Mouse (Mus musculus): ENCODE data around the gene Prkcb. TPM values are rescaled to one million over a fixed set of nuclear protein-coding genes. Genes with fewer than 3 reads are reported as not detected.

Gene Prkcb
- polyA plus RNA-seq, 1 experiment from 2014 or later, result 3.7 TPM

DNA sequence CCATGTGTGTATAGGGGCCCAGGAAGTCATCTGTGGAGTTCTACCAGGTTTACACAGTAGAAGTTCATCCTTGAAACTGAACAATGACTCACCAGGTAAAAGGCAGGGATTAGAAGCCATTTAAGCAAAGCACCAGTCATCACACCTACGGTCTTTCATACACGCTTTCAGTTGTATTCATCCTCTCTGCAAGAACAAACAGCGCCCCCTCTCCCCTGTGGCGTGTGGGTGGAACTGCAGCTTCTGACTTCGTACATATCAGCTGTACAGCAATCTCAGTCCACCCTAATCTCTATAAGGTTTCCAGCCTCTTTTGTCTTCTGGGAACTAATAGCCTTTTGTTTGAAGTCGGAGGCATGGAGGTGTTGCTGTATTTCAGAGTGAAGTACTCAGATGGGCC, 156.5 kb downstream of the Prkcb start:
- Histone ChIP-seq H3K4me2 (no peak overlapping the region), H3K9ac (ENCODE audit: low read depth, low read length) (no peak overlapping the region), H3K9me3 (ENCODE audit: control insufficient read depth, low read length) (no peaks in the 10 kb centered on the region), H3K27me3 (replicated peaks; ENCODE audit: control insufficient read depth, insufficient read depth, low read length) (no peaks in the 10 kb centered on the region), H3K36me3 (ENCODE audit: control insufficient read depth, insufficient read depth, low read length) (no peaks in the 10 kb centered on the region), H3K27ac (ENCODE audit: low read depth, low read length) (no peak overlapping the region), H3K4me1 (replicated peaks; ENCODE audit: control insufficient read depth, insufficient read depth, low read length) (no peaks in the 10 kb centered on the region), H3K4me3 (ENCODE audit: low read depth, low read length) (no peak overlapping the region)
- 55% methylated on average over 6 of the region's 6 CpGs for WGBS
- no peak for DNase-seq (ENCODE audit: low spot score)
- no peak for ATAC-seq (replicated peaks; ENCODE audit: low FRiP score)

DNA sequence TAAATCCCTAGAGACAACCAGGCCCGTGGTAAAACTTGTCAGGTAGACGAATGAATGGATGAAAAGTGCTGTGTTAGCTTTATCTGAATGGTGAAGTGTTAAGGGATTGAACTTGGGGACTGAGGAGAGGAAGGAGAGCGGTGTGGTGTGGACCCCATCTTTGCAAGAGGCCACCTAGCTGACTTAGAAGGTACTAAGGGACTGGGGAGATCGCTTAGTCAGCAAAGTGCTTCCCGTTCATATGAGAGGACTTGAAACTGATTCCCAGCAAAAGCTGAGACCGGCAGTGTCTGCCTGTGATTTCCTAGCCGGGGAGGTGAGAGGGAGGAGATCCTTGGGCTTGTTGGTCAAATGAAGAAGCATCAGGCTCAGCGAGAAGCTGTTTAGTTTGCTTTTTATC, 164.1 kb downstream of the Prkcb start:
- Histone ChIP-seq H3K4me1 (replicated peaks; ENCODE audit: control insufficient read depth, insufficient read depth, low read length) (no peaks in the 10 kb centered on the region), H3K9me3 (ENCODE audit: control insufficient read depth, low read length) (no peaks in the 10 kb centered on the region), H3K4me3 (ENCODE audit: low read depth, low read length) (no peak overlapping the region), H3K9ac (ENCODE audit: low read depth, low read length) (no peak overlapping the region), H3K4me2 (no peak overlapping the region), H3K36me3 (ENCODE audit: control insufficient read depth, insufficient read depth, low read length) (no peaks in the 10 kb centered on the region), H3K27ac (ENCODE audit: low read depth, low read length) (no peak overlapping the region), H3K27me3 (replicated peaks; ENCODE audit: control insufficient read depth, insufficient read depth, low read length) (no peaks in the 10 kb centered on the region; the same call in 1 of the 2 replicates)
- no peak for DNase-seq (ENCODE audit: low spot score)
- ATAC-seq (replicated peaks; ENCODE audit: low FRiP score), result no peak
- WGBS, result 74% methylated on average over 8 of the region's 8 CpGs

DNA sequence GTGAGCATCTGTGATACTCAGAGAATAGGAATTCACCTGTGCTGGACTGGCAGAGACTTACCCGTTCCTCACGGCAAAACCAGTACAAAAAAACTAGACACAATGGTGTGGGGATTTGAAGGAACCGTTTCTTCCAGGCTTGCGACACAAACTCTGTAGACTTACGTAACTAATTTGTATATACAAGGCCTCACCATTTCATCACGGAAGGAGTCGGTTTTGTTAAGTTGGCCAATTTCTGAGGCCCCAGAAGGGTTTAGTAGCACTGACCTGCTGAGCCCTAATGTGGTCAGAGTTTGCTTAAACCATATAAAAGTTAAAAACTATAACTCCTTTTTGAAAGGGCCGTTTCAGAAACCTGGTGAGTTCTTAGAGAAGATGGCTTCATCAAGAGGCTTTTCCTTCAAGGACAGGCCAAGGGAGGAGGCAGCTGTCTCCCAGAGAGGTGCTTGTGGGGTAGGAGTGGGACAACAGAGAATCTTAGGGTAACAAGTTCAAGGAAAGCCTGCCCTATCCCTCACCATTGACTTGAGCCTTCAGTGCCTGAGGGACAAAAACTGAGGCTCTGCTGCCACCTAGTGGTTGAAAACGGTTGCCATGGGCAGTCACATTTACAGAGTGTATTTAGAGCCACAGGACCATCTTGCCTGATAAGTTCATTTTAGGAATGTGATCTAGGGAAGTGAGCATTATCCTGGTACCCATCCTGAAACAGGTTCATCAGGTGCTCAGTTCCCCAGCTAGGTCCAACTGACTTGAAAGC, 170.8 kb downstream of the Prkcb start:
- DNase-seq (ENCODE audit: low spot score) (peak; percentile 70), ATAC-seq (replicated peaks; ENCODE audit: low FRiP score) (peak; percentile 69; the same call in 1 of the 2 replicates)
- Histone ChIP-seq H3K9ac (ENCODE audit: low read depth, low read length) (no peak overlapping the region), H3K27ac (ENCODE audit: low read depth, low read length) (no peak overlapping the region), H3K27me3 (replicated peaks; ENCODE audit: control insufficient read depth, insufficient read depth, low read length) (no peaks in the 10 kb centered on the region), H3K4me2 (no peak overlapping the region), H3K9me3 (ENCODE audit: control insufficient read depth, low read length) (no peaks in the 10 kb centered on the region), H3K36me3 (ENCODE audit: control insufficient read depth, insufficient read depth, low read length) (no peaks in the 10 kb centered on the region), H3K4me1 (replicated peaks; ENCODE audit: control insufficient read depth, insufficient read depth, low read length) (no peaks in the 10 kb centered on the region), H3K4me3 (ENCODE audit: low read depth, low read length) (no peak overlapping the region)
- WGBS, result 69% methylated on average over 9 of the region's 9 CpGs

DNA sequence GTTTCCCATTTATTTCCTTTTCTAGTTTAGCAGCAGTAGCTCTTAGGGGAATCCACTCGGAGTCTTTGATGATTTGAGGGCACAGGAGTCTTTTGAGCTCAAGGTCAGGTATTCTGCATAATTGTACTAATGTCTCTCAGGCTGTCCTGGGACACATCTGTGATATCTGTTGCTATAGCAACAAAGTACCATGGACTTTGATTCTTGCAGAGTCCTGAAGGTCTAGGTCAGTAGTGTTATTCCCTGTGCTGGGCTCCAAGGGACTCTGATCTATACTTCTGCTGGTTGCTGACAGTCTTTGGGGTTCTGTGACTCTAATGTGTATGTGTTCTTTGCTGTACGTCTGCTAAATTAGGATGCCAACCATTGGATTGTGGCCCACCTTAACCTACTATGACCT, 171.5 kb downstream of the Prkcb start:
- ATAC-seq (replicated peaks; ENCODE audit: low FRiP score) (no peak), DNase-seq (ENCODE audit: low spot score) (no peak)
- Histone ChIP-seq H3K4me1 (replicated peaks; ENCODE audit: control insufficient read depth, insufficient read depth, low read length) (no peaks in the 10 kb centered on the region), H3K4me3 (ENCODE audit: low read depth, low read length) (no peak overlapping the region), H3K27me3 (replicated peaks; ENCODE audit: control insufficient read depth, insufficient read depth, low read length) (no peaks in the 10 kb centered on the region), H3K36me3 (ENCODE audit: control insufficient read depth, insufficient read depth, low read length) (no peaks in the 10 kb centered on the region), H3K4me2 (no peak overlapping the region), H3K27ac (ENCODE audit: low read depth, low read length) (no peak overlapping the region), H3K9ac (ENCODE audit: low read depth, low read length) (no peak overlapping the region), H3K9me3 (ENCODE audit: control insufficient read depth, low read length) (no peaks in the 10 kb centered on the region)
- 61% methylated on average over 2 of the region's 2 CpGs for WGBS

DNA sequence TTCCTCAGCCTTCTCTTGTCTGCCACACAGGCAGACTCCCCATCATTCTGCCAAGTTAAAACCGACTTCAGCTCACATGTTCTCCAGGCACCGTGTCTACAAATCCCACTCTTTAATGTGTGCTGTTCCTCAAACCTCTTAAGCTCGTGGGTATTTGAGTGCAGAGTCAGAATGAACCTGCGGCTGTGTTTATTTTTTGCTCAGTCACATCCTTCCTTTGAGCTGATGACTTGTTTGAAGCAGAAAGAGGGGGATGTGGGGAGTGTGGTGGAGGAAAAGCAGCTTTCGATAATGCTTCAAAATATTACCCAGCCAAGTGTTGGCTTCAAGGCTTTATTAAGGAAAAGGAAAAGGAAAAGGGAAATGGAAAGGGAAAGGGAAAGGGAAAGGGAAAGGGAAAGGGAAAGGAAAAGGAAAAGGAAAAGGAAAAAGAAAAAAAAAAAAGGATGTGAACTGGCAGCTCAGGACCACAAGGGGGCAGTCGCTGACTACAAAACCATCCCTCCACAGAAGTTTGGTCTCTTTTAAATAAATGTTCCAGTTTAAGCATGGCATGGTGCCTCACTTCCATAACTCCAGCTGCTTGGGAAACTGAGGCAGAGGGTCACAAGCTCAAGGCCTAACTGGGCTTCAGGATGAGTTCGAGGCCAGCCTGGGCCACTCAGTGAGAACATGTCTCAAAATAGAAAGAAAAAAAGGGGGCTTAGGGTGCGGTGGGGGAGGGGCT, 177.4 kb downstream of the Prkcb start:
- ATAC-seq (replicated peaks; ENCODE audit: low FRiP score) (no peak), DNase-seq (ENCODE audit: low spot score) (no peak)
- no peaks in the 10 kb centered on the region for H3K27me3 ChIP-seq (replicated peaks; ENCODE audit: control insufficient read depth, insufficient read depth, low read length)
- H3K4me3 ChIP-seq (ENCODE audit: low read depth, low read length), result no peak overlapping the region
- no peak overlapping the region for H3K27ac ChIP-seq (ENCODE audit: low read depth, low read length)
- H3K36me3 ChIP-seq (ENCODE audit: control insufficient read depth, insufficient read depth, low read length), result no peaks in the 10 kb centered on the region
- no peaks in the 10 kb centered on the region for H3K9me3 ChIP-seq (ENCODE audit: control insufficient read depth, low read length)
- no peaks in the 10 kb centered on the region for H3K4me1 ChIP-seq (replicated peaks; ENCODE audit: control insufficient read depth, insufficient read depth, low read length)
- H3K9ac ChIP-seq (ENCODE audit: low read depth, low read length), result no peak overlapping the region
- no peak overlapping the region for H3K4me2 ChIP-seq
- 46% methylated on average over 8 of the region's 8 CpGs for WGBS

DNA sequence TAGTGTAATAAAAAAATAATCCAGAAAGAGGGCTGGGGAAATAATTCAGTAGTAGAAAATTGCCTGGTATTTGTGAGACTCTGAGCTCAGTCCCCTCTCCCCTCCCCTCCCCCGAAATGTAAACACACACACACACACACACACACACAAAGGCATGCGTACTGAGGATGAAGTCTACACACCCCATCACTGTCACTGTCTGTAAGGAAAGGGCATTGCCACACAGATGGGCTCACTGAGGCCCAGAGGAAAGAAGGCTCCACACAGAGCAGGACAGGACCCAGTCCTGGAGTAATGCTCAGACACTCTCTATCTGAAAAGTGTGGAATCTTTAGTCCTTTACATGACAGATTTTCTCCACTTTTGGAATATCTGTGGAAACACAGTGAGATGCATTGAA, 178.2 kb downstream of the Prkcb start:
- Histone ChIP-seq H3K27me3 (replicated peaks; ENCODE audit: control insufficient read depth, insufficient read depth, low read length) (no peaks in the 10 kb centered on the region), H3K4me1 (replicated peaks; ENCODE audit: control insufficient read depth, insufficient read depth, low read length) (no peaks in the 10 kb centered on the region), H3K9ac (ENCODE audit: low read depth, low read length) (no peak overlapping the region), H3K4me3 (ENCODE audit: low read depth, low read length) (no peak overlapping the region), H3K27ac (ENCODE audit: low read depth, low read length) (no peak overlapping the region), H3K36me3 (ENCODE audit: control insufficient read depth, insufficient read depth, low read length) (no peaks in the 10 kb centered on the region), H3K4me2 (no peak overlapping the region), H3K9me3 (ENCODE audit: control insufficient read depth, low read length) (no peaks in the 10 kb centered on the region)
- ATAC-seq (replicated peaks; ENCODE audit: low FRiP score), result no peak
- no peak for DNase-seq (ENCODE audit: low spot score)
- 80% methylated on average over 2 of the region's 2 CpGs for WGBS

DNA sequence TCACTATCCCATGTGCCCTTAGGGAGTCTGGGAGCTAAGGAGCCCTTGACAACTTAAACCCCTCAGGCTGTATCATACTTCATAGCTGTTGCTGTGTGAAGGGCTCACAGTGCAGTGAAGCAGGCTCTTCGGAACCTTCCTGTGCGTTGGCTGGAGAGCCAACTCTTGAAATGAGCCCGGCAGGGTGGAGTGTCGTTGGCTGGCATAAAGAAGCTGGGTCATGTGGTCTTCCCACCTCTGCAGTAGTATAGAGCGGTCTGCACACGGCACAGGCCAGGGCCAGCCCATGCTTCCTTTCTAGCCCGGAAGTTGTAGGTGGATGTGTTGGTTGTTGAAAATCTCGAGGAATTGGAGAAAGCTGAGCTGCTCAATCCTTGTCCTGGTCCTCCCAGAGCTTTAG, 179.3 kb downstream of the Prkcb start:
- WGBS, result 81% methylated on average over 8 of the region's 8 CpGs
- Histone ChIP-seq H3K9ac (ENCODE audit: low read depth, low read length) (no peak overlapping the region), H3K4me1 (replicated peaks; ENCODE audit: control insufficient read depth, insufficient read depth, low read length) (no peaks in the 10 kb centered on the region), H3K4me2 (no peak overlapping the region), H3K36me3 (ENCODE audit: control insufficient read depth, insufficient read depth, low read length) (no peaks in the 10 kb centered on the region), H3K9me3 (ENCODE audit: control insufficient read depth, low read length) (no peaks in the 10 kb centered on the region), H3K4me3 (ENCODE audit: low read depth, low read length) (no peak overlapping the region), H3K27me3 (replicated peaks; ENCODE audit: control insufficient read depth, insufficient read depth, low read length) (no peaks in the 10 kb centered on the region), H3K27ac (ENCODE audit: low read depth, low read length) (no peak overlapping the region)
- ATAC-seq (replicated peaks; ENCODE audit: low FRiP score) (no peak), DNase-seq (ENCODE audit: low spot score) (no peak)

DNA sequence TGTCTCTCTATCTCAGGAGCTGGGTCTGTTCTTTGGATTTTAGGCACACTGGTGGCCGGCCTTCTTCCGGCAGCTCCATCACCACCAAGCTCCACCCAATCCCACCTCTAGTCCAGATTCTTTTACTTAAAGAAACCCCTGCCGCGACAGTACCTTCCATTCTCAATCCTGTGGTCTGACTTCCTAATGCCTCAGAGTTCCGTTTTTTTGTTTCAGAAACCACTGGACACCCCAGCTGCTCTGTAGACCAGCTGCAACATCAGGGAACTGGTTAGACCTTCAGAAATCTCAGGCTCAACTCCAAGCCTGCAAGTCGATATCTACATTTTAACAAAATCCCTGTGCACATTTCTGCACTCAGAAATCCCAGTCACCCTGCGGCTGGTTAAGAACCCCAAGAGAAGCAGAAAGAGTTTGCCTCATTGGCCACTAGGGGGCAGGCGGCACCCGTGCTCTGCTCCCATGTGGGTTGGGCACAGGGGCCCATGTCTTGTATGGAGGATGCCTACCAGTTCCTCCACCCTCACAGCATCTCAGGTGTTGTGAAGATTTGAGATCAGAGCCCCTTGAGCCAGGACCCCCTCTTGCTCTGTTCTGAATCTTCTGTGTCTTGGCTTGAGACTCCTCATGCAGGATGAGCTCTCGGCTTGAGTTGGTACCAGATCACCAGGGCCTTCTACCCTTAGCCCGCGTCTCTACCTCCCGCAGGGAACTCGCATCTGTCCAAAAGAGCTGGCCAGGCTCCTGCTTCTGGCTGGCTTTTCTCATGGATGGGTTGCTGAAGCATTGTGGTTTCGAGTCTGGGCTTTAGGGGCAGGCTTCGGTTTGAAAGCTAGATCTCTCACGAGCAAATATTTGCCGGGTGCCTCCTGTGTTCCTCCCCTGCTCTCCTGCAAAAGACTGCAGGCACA, 182.1 kb downstream of the Prkcb start:
- Histone ChIP-seq H3K36me3 (ENCODE audit: control insufficient read depth, insufficient read depth, low read length) (no peaks in the 10 kb centered on the region), H3K27ac (ENCODE audit: low read depth, low read length) (no peak overlapping the region; the same call in 1 of the 2 replicates), H3K9ac (ENCODE audit: low read depth, low read length) (no peak overlapping the region), H3K27me3 (replicated peaks; ENCODE audit: control insufficient read depth, insufficient read depth, low read length) (no peaks in the 10 kb centered on the region), H3K4me2 (no peak overlapping the region), H3K4me3 (ENCODE audit: low read depth, low read length) (no peak overlapping the region), H3K9me3 (ENCODE audit: control insufficient read depth, low read length) (peaks cover 3% of the 10 kb centered on the region; the same call in 1 of the 2 replicates), H3K4me1 (replicated peaks; ENCODE audit: control insufficient read depth, insufficient read depth, low read length) (no peaks in the 10 kb centered on the region)
- ATAC-seq (replicated peaks; ENCODE audit: low FRiP score) (no peak), DNase-seq (ENCODE audit: low spot score) (peak; percentile 63)
- WGBS, result 56% methylated on average over 18 of the region's 18 CpGs
